Mouse (Mus musculus): ENCODE results near the gene Sestd1.

DNA sequence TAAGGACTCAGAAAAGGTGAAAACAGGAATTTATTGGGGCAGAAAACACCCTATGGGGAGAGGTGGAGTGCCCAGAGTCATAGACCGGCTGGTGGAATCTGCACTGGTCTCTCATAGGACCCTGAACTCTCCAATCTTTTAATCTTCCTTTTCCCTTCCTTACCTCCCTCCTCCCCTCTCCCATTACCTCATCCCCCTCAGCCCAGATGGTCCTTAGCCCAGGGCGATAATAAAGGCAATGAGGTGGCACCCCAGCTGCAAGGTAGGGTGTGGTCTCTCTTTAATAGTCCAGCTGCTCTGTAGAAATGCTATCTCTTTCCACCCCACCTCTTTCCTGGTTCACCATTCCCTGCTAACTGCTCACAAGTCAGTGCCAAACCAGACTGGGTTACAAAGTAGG is 102.9 kb downstream of the Sestd1 start:
- TF ChIP-seq CTCF (IDR thresholded peaks at IDR 0.05; ENCODE audit: insufficient read depth, low read depth, low read length) (no peak), POLR2A (IDR thresholded peaks at IDR 0.05; ENCODE audit: insufficient read depth, low read depth, low read length) (no peak)

Measured in olfactory bulb, adult 2 months (tissue).